Mouse (Mus musculus) urinary bladder, postnatal 10 days (tissue): ENCODE results near the gene Adam12.

Experiments used
- DNase-seq: peaks from one replicate; pipeline ENCODE4 v3.0.0; 2022; ENCODE audit warnings: low spot score

The Adam12 gene

DNA sequence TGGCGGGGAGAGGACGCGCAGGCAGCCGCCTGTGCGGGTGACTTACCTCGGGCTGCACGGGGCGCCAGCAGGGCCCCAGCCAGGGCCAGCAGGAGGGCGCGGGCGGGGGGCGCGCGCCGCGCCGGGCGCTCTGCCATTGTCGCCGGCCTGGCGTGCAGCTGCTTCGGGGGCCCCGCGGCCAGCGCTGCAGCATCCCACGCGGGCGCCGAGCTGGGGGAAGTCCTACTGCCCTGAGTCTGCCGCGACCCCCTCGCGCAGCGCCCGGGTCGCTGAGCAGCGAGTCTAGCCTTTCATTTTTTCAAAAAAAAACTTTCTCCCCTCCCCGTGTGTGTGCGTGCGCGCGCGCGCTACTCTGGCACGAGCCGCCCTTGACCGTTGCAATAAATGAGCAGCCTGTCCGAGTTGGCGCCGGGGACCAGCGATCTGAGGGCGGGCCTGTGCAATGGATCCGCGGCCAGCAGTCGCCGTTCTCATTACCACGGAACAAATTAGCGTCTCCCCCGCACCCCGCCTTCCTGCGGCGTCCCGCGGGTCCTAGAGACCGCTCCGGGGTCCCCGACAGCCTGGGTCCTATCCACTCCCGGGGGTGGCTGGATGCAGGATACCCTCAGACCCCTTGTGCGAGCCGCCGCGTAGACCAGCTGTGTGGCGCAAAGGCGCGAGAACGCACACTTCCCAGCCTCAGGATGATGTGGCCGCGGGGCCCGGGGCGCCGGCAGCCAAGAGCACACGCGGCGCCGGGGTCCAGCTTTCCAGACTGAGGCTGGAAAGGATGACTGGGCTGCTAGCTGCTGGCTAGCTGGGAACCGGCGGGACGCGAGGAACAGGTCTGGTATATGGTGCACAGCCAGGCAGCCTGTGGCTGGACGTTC, 7.0 kb downstream of the Adam12 start:
- DNase-seq: peak; percentile 31

DNA sequence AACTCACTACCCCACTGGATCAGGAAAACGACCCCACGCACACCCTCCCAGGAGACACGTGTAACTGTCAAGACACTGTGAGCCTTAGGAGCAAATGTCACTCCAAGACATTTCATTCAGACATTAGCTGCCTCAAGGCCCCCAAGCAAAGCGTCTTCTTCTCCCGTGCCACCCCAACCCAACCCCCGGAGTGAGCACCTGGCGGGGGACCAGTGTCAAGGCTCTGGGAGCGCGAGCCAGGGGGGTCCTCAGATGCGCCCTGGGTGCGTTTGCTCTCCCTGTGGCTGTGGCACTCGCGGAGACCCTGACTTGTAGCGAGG, 7.6 kb downstream of the Adam12 start:
- DNase-seq: no peak

DNA sequence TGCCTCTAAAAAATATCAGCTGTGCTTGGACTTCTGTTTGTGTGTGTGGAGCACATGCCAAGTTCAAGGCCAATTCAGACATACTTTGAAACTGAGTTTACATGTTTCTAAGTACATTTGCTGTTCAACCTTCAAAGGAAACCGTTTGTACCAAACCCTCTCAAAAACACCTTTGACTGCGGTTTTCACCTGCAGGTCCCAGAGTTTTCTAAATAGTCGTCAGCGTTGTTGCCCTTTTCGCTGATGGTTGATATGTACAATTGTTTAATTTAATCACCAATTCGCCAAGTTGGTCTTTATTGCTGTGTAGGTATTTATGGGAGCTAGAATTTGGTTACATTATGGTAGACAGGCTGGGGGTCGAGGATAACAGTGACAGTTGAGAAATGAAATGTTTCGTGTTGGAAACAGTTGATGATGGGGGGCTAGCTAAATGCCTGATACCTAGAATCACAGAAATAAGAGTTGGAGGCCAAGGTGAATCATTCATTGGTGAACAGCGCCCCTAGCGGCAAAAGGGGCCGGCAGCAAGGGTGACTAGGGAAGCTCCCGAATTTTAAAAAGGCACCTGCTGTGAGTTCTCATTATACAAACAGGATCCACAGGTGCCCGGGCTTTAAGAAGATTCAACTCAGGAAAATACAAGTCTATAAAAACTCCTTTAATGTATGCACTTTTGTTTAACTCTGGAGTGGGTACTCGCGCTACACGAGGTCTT, 8.3 kb downstream of the Adam12 start:
- peak; percentile 60 for DNase-seq

DNA sequence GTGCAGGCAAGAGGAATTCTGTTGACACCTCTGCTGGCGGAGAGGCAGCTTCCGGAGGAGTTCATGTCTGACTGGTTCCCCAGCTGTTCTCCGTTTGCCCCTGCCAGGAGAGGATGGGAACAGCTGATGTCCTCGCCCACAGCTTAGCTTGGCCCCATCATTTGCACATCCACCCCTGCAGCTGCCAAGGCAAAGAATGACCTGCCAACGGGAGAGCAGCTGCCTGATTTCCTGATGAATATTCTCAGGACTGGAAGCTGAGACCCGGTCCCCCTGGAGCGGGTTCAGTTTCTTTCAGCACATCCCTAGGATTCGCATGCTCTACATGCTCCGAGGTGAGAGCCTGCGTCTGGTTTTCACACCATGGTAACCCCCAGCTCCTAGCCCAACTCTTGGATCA, 24.0 kb downstream of the Adam12 start:
- DNase-seq: no peak

DNA sequence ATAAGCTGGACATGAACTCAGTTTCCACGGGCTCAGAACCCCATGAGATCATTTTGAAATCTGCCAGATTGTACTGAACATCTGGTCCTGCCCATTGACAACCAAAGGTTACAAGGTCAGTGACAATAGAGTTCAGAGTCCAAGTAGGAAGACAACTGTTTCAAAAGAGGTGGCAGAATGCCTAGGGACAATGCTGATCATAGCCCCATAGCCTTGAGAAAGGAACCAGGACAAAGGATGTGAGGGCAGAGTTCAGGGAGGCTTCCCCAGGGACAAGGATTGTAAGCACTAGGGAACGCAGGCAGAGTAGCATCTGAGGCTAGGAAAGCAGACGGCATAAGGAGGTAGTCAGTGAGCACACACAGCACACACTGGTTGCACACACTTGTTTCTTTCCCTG, 38.9 kb downstream of the Adam12 start:
- no peak for DNase-seq

DNA sequence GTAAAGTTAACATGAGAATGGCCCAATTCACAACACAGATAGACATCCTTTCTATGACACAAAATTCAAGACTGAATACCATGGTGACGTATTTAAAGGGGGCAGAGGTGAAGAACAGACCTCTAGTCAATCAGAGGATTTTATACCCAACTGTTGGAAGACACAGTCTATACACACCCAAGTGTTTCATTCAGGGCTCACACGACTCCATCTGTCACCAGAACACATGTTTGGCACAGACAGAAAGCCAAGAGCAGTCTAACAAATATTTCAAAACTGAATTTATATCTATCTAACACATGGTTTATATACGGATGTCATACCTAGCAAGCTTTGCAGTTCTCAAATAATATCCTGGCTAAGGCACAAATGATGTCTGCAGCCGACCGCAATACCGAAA, 41.8 kb downstream of the Adam12 start:
- DNase-seq: no peak

DNA sequence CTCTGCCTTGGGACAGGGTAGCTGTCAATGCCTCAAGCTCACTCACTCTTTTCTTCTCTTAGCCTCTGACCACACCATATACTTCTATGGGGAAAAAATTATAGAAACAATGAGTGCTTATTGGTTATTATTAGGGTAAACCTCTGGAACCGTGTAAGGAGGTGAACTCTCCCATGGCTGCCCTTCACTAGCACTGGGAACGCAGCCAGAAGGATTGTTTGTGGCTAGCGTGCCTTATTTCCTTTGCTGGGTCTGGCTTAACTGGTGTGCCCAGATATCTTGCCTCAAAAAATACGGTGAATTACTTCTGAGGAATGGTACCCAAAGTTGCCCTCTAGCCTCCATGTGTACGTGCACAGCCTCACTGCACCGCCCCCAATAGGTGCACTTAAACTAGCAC, 43.4 kb downstream of the Adam12 start:
- DNase-seq: no peak

DNA sequence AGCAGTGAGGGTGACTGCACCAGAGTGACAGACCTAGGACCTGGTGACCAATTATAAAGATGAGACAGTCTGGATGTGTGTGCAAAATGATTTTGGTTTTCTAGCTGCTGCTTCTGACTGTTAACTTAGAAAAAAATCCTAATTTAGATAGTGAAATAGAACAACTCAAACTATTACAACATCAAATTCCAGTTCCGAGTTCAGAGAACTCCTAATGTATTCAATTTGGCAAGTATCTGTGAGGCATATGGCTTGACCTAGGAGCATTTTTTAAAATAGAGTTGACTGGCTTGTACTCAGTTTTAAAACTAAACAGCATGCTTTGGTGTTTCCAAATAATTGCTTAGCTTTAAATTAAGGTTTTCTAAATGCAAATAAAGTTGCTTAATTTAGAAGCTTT, 44.0 kb downstream of the Adam12 start:
- DNase-seq: no peak

DNA sequence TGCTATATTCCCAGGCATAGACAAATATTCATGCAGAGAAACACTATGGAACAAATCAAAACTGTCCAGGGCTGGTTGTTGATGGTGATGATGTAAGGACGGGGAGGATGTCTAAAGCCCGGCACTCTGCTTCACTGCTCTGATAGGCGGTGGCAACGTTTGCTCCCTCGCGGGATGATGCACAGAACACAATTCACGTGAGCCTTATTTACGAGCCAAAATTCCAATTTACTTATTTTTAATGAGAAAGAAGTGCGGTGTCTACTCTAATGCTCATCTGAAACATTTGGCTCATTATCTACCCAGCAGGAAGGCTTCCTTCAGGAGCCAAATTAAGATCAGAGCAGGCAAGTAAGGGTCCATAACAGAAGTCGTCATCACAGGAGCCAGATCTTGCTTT, 45.4 kb downstream of the Adam12 start:
- no peak for DNase-seq

DNA sequence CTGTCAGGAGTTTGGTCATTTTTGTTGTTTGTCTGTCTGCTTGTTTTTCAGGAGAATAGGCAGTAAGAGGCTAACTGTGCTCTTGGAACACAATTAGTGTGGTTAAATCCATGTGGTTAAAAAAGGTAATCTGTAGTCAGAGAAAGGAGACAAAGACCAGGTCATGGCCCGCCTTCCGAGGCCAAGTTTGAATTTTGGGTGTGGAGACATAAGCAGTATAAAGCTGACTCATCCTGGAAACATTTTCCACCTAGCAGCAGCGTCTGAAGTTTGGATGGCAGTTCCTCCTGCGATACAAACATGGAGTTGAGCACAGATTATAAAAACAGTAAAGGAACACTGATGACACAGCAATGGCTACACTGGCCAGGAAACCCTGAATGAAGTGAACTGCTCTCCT, 46.2 kb downstream of the Adam12 start:
- no peak for DNase-seq

DNA sequence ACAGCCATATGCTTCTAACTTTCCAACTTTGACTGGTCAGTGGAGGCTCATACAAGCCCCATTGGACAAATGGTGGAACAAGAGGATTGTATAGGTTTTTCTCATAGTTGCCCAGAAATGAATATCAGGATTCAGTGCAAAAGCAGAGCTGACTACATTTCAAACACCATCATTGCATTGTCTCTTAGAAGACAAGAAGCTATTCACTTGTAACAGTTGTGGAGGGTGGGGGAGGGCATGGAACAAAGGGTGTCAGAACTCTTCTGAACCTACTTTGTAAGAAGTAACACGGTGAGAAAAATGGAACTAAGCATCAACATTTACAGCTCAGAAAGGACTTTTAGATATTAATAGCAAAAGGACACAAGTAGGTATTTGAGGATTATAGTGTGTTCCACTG, 50.2 kb downstream of the Adam12 start:
- DNase-seq: no peak

DNA sequence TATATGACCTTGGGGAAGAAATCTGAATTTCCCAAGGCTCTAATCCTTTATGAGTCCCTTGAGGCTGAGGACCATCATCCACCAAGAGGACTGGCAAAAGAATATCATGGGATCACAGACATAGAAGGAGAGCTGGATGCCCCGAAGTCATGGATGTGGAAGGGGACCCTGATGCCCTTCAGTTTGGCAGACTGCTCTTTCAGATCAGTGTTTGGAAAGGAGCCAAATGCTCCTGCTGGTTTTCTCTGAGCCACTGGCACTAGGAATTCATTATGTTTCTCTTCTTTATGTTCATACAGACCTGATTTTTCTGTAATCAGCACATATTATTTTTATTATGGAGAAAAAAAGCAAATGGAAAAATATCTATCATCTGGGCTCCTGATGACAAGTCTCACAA, 50.9 kb downstream of the Adam12 start:
- DNase-seq: no peak

DNA sequence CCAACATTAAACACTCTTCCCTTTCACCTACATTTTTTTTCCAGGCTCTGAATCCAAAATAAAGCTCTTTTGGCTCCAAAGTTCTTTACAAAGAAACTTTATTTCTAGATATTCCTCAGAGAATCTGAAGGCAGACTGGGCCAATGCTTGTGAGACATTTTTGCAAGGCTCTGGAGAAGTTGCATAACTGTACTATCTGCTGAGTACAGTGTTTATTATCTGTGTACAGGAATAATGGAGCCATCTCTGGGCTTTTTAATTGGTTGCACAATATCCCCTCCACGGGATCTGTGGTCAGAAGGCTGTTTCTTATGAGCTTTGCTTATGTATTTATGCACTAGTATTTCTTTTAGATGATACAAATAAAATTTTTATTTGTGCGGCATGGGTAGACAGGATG, 54.9 kb downstream of the Adam12 start:
- DNase-seq: no peak

DNA sequence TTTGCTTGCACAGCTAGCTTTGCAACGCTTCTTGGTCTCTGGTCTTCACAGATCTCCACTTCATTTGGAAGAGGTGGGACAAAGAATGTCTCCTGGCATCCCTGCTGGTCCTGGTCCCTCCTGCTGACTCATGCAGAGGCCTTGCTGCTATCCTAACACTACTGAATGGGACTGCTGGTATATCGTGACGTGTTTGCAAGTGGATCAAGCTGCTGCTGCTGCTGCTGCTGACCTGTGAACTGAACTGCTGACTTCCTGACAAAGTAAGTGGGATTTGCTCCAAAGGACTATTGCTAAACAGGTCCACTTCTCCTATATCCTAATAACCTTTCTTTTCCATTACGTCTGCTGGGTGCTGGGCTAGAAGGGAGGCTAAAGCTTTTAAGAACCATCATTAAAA, 56.7 kb downstream of the Adam12 start:
- no peak for DNase-seq

DNA sequence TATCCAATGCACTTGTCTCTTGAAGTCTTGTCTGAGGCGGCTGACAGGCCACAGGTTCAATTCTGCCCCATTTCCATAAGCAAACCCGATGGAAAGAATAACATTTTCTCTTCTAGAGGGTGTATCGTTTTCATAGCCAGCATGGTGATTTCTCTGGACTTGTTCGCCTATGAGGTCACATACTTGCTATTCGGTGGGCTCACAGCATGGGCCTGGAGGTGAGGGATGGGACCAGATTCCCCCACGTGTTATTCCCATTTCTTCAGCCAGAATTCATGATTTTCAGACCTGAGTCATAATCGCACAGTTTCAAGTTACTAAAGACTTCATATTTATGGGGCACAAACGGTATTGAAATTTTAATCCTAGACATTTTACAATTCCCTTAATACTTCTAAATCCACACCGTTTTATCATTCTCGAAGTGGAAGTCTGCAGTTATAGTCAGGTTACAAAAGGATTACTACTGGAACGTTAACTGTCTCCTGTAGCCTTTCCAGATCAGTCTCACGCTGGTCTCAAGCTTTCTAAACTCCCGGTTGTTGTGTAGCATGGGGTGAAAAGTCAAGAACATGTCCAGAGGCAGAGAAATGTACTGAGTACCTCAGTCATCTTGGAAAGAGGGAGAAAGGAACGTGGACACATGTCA, 58.4 kb downstream of the Adam12 start:
- DNase-seq: no peak

DNA sequence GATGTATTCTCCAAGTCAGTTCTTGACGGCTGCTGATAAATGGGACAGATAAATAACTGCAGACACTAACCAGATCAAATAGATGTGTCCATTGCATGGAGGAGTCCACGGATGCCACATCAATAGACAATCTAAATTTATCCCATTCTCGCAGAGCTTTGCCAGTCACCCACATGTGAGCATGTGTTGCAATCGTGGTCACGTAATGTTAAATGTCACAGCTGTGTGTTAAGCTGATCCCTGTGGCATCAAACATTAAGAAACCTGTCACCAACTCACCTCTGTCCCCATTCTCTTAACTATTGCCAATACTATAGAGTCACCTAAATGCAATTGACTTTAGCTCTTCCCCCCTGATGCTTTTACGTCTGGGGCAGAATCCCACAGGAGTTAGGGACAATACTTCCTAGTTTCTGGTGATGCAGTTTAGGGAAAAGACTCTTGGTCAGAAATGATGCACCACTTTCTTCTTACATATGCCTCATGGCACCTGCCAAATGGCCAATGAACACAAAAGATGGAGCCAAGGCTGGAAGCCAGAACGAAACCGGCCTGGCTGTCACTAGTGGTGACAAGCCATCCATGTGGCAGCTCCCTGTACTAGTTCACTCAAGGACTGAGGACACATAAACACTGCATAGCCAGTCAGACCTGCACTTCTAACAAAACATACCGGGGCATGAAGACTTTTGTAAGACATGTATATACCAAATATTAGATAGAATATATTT, 61.6 kb downstream of the Adam12 start:
- no peak for DNase-seq

DNA sequence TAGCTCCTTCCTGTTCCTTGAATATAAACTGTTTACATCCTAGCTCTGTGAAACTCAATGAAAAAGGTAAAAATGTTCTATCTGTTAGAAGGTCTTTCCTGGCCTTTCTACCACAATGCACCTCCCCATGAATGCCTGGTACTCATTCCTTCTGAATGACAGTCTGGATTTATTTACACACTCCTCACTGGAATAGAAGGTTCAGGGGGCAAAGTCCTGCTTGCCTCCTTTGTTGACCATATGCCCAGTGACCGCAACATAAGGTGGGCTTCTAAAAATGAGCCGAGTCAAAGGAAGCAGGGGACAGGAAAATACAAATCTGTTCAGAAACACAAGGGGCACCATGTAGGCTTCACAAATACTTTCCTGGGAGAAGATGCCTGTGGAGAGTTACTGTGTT, 62.2 kb downstream of the Adam12 start:
- no peak for DNase-seq

DNA sequence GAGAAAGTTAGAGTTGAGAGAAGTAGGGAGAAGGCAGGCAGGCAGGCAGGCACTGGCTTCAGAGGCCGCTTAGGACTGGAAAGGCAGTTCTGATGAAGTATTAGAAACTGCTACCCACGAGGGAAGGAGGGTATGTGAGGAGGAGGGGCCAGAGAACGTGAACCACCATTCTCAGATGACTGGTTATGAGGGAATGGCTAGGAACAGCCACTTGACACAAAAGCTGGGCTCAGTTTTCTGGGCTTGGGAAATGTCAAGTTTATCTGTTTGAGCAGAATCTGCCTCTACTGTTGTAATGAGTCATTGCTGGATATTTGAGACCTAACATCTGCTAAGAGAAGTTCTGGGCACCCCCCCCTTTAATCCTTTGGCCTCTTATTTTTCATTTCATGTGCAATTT, 64.4 kb downstream of the Adam12 start:
- DNase-seq: no peak

DNA sequence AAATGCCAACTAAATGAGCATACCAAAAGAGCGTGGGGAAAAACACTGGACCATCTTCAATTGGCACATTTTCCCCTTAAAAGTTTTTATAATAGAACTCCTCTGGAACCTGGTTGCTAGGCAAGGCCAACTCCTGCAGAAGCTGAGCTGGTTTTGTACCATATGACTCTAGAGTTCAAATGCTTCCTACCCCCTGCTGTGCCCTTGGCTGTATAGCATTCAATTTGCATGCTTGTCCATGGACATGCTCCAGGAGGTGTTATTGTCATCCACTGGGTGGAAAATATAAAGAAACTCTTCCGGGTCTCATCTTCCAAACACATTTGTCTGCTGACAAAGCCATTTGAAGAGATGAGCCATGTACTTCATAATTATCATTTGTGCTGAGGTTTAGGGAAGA, 68.2 kb downstream of the Adam12 start:
- no peak for DNase-seq

DNA sequence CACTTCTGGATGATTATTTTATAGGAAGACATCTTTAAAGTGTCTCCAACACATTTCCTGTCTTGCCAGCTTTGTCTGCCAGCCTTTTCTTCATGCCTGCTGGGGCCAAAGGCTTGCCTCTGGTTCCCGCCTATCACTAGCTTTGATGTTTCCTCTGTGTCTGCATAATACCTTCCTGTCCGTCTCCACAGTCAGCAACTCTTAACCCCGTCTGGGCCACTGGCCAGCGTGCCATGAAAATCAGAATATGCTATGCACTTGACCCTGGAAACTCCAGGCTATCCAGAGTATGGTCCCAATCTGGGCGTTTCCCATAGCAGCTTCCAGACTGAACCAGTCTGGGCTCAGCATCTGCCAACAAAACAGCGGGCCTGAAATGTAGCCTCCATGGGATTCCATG, 69.1 kb downstream of the Adam12 start:
- DNase-seq: no peak

DNA sequence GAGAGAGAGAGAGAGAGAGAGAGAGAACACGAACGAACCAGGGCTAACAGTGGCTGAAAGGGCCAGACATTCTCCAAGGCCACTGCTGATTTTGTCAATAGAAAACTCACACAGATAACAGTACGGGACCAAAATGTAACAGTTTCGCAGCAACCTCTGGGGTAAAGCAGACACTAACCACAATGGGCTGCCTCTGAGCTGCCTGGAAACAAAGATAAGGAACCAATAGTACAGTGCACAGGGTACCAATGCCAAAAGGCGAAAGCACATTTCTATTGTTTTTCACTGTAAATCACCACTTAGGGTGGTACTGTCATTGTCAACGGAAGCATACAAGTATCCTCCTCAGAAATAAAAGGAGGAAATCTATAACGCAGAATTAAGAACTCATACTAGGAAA, 72.3 kb downstream of the Adam12 start:
- no peak for DNase-seq

DNA sequence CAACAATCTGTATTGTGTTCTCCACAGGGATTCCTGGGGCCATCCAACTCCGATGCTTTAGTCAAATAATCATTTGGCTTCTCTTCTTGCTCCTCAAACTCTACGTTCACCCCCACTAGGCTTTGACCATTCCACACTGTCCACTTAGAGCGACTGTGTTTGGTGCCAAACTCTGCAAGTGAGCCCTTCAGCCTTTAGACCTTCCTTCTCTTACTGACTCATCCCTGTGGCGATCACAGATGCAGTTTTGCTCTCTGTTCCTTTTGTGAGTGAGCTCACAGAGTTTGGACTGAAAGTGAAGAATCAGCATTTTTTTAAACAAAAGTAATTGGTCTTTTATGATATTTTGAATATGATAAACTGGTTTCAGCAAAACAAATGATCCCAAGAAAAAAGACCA, 80.6 kb downstream of the Adam12 start:
- DNase-seq: no peak

DNA sequence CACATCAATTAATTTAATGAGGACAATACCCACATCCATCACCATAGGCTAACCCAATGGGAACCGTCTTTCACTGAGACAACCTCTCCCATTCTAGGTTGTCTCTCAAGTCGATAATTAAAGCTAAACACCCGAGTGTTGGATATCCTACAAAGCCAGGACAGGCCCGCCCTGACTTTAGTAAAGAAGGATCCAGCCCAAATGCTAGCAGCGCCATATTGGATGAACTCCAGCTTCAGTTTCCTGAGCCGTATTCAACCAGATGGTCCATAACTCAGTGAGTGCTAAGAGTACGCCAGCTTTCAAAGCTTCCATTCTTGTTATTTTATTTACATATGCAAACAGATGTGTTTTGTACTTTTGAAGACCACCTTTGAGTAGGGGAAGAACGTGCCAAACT, 81.6 kb downstream of the Adam12 start:
- no peak for DNase-seq
